Mouse (Mus musculus): ENCODE results near the gene Mms19. TPM values are rescaled to one million over a fixed set of nuclear protein-coding genes. Genes with fewer than 3 reads are reported as not detected.

Gene Mms19
- 10 to 100 TPM; 13.2 to 17.2 TPM for total RNA-seq (2021)

GRCm38 (mm10) chr19:41980819-41981594 is at the start of gene Mms19:
Mms19 (minus strand) TSS chr19:41981157.
- intact Hi-C loops (cut with DNase I): loop anchor here (5.0 kb wide), 1 partner anchor 49 kb away; the partner anchor contains the start of genes Exosc1 and Zdhhc16
- peak; percentile 99 for DNase-seq (ENCODE audit: low spot score)

DNA sequence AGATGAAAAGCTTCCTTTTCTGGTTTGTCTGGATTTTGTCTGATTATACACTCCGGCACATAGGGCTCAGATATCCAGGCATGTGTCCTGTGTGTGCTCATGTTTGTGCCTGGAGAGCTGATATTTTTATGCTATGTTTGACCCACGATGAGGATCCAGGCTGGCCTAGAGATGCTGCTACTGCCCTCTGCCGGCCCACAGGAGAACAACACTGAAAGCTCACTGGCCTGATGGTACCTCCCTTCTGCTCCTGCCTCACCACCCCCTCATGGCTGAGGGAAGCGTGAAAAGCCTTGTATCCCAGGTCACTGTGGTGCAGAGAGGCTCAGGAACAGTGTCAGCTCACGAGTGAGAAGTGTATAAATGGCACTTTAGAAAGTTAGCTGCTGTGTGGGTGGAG is 45.2 kb upstream of the Mms19 start:
- intact Hi-C loops (cut with DNase I): loop anchor here (2.0 kb wide), 1 partner anchor 127 kb away; no protein-coding TSS in a partner anchor
- DNase-seq (ENCODE audit: low spot score): peak; percentile 69

- no peak for DNase-seq (ENCODE audit: low spot score)
- intact Hi-C loops (cut with DNase I): no loop called here
Measured at GRCm38 (mm10) chr19:42022542-42022848, 41.5 kb upstream of the Mms19 start.

DNA sequence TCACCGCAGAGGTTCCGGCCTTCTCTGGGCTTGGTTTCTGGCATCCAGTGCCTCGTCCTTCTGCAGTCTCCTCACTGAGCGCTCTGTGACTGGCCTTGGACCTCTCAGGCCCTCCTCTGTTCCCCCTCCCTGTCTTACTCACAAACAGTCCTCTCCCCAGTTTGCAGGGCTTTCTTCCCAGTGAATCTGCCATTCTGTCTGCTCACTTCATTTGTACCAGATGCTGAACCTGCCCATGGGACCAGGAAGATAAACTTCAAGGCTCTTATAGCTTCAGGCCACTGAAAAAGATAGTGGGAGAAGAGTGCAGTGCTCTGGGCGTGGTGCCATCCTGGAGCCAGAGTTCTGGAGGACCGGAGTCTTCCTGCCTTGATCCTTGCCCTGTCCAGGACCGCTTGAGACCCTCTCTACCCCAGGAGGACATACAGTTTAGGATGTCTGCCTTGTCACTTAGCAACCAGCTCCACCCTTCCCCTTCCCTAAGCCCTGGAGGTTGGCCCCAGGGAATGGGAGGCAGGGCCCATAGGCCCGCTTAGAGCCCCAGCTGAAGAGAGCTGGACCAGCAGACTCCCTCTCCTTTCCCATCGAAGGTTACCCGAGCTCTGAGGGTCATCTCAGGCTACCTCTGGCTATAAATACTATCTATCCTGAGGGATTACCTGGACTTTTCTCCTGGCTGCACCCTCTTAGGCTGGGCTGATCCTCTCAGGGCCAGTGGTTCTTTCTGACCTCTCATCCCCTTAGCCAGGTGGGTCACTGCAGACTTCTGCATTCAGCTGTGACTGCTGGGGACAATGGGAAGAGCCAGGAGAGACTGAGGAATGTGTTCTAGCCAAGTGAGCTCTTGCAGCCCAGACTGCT is 41.0 kb upstream of the Mms19 start:
- intact Hi-C loops (cut with DNase I): no loop called here
- DNase-seq (ENCODE audit: low spot score): no peak

DNA sequence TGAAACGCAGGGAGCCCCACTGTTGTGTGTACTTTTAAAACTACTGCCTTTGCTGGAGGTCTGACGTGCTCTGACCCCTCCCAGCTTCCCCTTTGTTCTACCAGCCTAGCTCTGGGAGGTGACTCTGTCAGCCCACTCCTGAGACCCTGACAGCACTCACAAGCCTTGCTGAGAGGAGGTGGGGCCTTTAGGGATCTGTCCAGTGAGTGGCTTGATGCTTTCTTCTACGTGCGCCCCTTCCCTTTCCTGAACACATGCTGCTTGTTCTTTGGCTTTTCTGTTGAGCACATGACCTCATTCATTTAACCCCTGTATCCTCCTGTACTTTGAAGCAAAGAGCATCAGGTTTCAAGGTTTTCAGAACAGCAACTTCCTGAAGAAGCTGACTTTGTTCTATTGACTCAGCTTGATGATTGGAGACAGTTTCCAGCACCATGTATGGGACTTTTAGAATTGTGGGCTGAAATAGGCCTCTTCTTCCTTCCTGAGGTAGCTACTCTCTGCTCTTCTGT is 38.1 kb upstream of the Mms19 start:
- DNase-seq (ENCODE audit: low spot score): no peak
- intact Hi-C loops (cut with DNase I): no loop called here

- intact Hi-C loops (cut with DNase I): loop anchor here (2.0 kb wide), 1 partner anchor 35 kb away; no protein-coding TSS in a partner anchor
Measured at GRCm38 (mm10) chr19:42017399-42018247, 36.7 kb upstream of the Mms19 start.

DNA sequence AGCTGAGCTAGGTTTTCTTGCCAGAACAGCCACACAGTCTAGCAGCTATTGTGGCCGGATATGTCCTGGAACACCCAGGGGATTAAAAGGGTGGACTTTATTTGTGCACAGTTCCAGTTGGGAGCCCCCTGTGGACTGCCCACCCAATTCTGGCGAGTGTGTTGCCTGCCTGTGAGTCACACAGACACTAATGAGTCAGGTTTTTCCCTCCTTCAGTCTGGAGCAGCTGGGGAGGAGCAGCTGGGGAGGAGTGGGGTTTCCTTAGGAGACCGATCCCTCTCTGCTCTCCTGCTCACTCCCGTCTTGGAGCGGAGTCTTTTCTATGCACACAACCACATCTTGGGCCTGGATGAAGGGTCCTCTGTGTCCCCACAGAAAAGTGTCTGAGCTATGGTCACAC is 35.9 kb upstream of the Mms19 start:
- intact Hi-C loops (cut with DNase I): loop anchor here (2.0 kb wide), 1 partner anchor 34 kb away; no protein-coding TSS in a partner anchor

More at GRCm38 (mm10) chr19:42017399-42018247, 36.7 kb upstream of the Mms19 start:
- DNase-seq (ENCODE audit: low spot score): peak; percentile 80

GRCm38 (mm10) chr19:42016251-42016650 is 35.3 kb upstream of the Mms19 start:
- intact Hi-C loops (cut with DNase I): loop anchor here (2.0 kb wide), 1 partner anchor 33 kb away; no protein-coding TSS in a partner anchor
- DNase-seq (ENCODE audit: low spot score): no peak

More for the DNA sequence above, 35.9 kb upstream of the Mms19 start:
- peak; percentile 65 for DNase-seq (ENCODE audit: low spot score)

DNA sequence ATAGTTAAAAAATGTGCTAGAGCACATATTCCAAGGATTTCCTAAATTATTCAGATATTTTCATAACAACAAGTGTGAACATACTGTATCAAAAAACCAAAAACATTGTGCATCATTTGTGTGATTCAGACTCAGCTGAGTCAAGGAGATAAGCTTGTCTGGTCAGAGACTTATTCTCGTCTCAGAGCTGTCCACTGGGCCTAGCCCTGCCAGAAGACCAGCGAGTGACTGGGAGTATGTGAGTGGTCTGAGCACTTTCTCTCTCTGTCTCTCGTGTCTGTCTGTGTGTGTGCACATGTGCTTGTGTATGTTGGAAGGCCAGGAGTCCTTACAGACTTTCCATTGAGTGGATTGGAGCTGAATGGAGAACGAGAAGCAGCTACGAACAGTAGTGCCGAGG is 34.0 kb upstream of the Mms19 start:
- intact Hi-C loops (cut with DNase I): no loop called here
- DNase-seq (ENCODE audit: low spot score): no peak

DNA sequence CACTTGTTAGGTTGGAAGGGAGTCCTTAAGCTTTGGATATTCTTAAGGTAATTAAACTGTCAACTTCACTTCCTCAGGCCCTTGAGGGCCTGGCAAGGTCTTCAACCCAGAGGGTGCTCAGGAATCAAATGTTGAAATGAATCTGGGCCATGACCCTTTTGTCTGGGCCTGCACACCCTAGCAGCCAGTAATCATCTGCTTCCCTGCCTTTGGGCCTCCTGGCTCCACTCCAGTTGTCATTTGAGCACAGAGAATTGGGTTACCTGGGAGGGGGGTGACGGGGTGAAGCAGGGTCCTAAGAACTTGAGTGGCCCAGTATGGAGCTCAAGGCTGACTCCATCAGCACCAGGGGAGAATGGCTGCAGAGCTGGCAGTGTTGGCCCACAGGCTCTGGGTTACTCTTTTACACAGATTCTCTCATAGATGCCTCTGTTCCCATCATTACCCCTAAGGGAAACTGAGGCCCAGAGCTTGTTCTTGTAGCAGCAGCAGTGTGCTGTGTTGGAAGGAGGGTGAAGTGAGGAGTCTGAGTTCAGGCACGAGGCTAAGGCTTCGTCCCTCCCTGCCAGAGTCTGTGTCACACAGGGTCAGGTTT is 33.4 kb upstream of the Mms19 start:
- DNase-seq (ENCODE audit: low spot score): no peak

GRCm38 (mm10) chr19:42011123-42011522 is 30.2 kb upstream of the Mms19 start:
- no peak for DNase-seq (ENCODE audit: low spot score)
- intact Hi-C loops (cut with DNase I): no loop called here

More for the DNA sequence above, 33.4 kb upstream of the Mms19 start:
- intact Hi-C loops (cut with DNase I): no loop called here

GRCm38 (mm10) chr19:42010436-42010835 is 29.5 kb upstream of the Mms19 start:
- intact Hi-C loops (cut with DNase I): no loop called here
- DNase-seq (ENCODE audit: low spot score): no peak

DNA sequence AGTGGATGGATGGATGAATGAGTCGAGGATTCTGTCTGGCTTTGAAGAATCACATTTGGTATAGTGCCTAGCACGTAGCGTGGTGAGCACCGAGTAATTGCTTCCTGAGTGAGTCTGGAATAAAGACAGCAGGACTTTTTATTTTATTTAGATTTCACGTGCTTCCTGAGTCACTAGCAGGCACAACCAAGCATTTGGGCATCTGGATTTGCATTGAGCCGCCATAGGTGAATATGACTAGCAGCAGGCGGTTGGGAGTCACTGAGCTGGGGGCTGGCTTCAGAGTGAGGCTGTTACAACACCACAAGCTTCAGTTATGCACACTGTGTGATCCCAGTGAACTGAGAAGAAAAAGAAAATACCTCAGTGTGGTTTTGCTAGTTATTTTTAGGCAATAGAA is 28.1 kb upstream of the Mms19 start:
- no peak for DNase-seq (ENCODE audit: low spot score)
- intact Hi-C loops (cut with DNase I): no loop called here

GRCm38 (mm10) chr19:42008586-42008985 is 27.6 kb upstream of the Mms19 start:
- no peak for DNase-seq (ENCODE audit: low spot score)
- intact Hi-C loops (cut with DNase I): no loop called here

- DNase-seq (ENCODE audit: low spot score): no peak
- intact Hi-C loops (cut with DNase I): no loop called here
Measured at GRCm38 (mm10) chr19:42006568-42006967, 25.6 kb upstream of the Mms19 start.

DNA sequence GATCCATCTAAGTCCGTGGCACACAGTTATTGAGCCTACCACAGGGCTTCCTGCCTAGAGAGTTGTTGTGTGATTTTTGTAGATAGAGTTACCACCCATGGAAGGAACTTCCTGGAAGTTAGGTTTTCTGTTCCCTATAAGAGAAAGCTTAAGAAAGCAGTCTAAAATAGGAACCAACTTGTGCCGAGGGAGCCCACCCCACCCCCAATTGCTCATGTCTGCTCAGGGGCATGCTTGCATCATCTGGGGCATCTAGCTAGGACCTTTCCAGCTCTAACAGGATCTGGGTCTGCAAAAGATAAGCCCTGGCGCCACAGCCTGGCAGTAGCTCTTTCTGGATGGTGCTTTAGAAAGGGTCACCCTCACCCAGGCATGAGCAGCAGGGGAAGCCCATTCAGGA is 24.7 kb upstream of the Mms19 start:
- DNase-seq (ENCODE audit: low spot score): no peak
- intact Hi-C loops (cut with DNase I): no loop called here

- intact Hi-C loops (cut with DNase I): no loop called here
Measured at GRCm38 (mm10) chr19:42004258-42004657, 23.3 kb upstream of the Mms19 start.

GRCm38 (mm10) chr19:42001253-42001980 is 20.5 kb upstream of the Mms19 start:
- no peak for DNase-seq (ENCODE audit: low spot score)
- intact Hi-C loops (cut with DNase I): no loop called here

More at GRCm38 (mm10) chr19:42004258-42004657, 23.3 kb upstream of the Mms19 start:
- no peak for DNase-seq (ENCODE audit: low spot score)
